Mouse (Mus musculus): ENCODE measurements around the gene Gm44805. TPM values are rescaled to one million over a fixed set of nuclear protein-coding genes. Genes with fewer than 3 reads are reported as not detected.
A peak's percentile ranks its signal among the peaks of the same experiment; 100 is the strongest.

The Gm44805 gene
- total RNA-seq, 2 experiments from 2014 or later, result not detected

GRCm38 (mm10) chr7:19635074-19635827 lies 46.0 kb downstream of the Gm44805 start:
- intact Hi-C loops (cut with DNase I), result no loop called here
- no peak for DNase-seq (ENCODE audit: low spot score in 2 of 2)

- intact Hi-C loops (cut with DNase I), result no loop called here
- no peak for DNase-seq (ENCODE audit: low spot score in 2 of 2)
These were observed 46.6 kb downstream of the Gm44805 start for GRCm38 (mm10) chr7:19634591-19634990.

- intact Hi-C loops (cut with DNase I), result no loop called here
- DNase-seq (ENCODE audit: low spot score in 2 of 2), result no peak
These were observed 47.4 kb downstream of the Gm44805 start for GRCm38 (mm10) chr7:19633855-19634254.

- DNase-seq (ENCODE audit: low spot score in 2 of 2), result no peak
These were observed 48.0 kb downstream of the Gm44805 start for GRCm38 (mm10) chr7:19633197-19633596.

GRCm38 (mm10) chr7:19632720-19633119 lies 48.5 kb downstream of the Gm44805 start:
- no peak for DNase-seq (ENCODE audit: low spot score in 2 of 2)
- intact Hi-C loops (cut with DNase I), result no loop called here

More at GRCm38 (mm10) chr7:19633197-19633596, 48.0 kb downstream of the Gm44805 start:
- intact Hi-C loops (cut with DNase I), result no loop called here

GRCm38 (mm10) chr7:19632275-19632674 lies 48.9 kb downstream of the Gm44805 start:
- DNase-seq (ENCODE audit: low spot score in 2 of 2), result no peak
- intact Hi-C loops (cut with DNase I), result no loop called here

GRCm38 (mm10) chr7:19629361-19629734 lies 51.9 kb downstream of the Gm44805 start, which contains the start of gene Relb:
TSS of gene Relb (minus strand) at chr7:19629438.
- intact Hi-C loops (cut with DNase I), result no loop called here
- peak; percentile 87 to 88 for DNase-seq (ENCODE audit: low spot score in 2 of 2)

GRCm38 (mm10) chr7:19628536-19629360 lies 52.5 kb downstream of the Gm44805 start:
- intact Hi-C loops (cut with DNase I), result no loop called here
- DNase-seq (ENCODE audit: low spot score in 2 of 2), result peak; percentile 78 to 86

- intact Hi-C loops (cut with DNase I), result no loop called here
- DNase-seq (ENCODE audit: low spot score in 2 of 2), result no peak
These were observed 53.1 kb downstream of the Gm44805 start for GRCm38 (mm10) chr7:19628192-19628535.

- no peak for DNase-seq (ENCODE audit: low spot score in 2 of 2)
- intact Hi-C loops (cut with DNase I), result no loop called here
These were observed 53.5 kb downstream of the Gm44805 start for GRCm38 (mm10) chr7:19627721-19628120.

- intact Hi-C loops (cut with DNase I), result no loop called here
- no peak for DNase-seq (ENCODE audit: low spot score in 2 of 2)
These were observed 57.8 kb downstream of the Gm44805 start for GRCm38 (mm10) chr7:19623433-19623832.

- intact Hi-C loops (cut with DNase I), result no loop called here
These were observed 59.0 kb downstream of the Gm44805 start for GRCm38 (mm10) chr7:19622241-19622640.

More at GRCm38 (mm10) chr7:19622241-19622640, 59.0 kb downstream of the Gm44805 start:
- no peak for DNase-seq (ENCODE audit: low spot score in 2 of 2)

Other genes starting within 250 kb of the Gm44805 start
- 10 to 100 TPM; 76.8 to 77.7 TPM for gene Mark4, start 222.6 kb downstream of the Gm44805 start, total RNA-seq (2021)
- gene Exoc3l2, start 218.1 kb downstream of the Gm44805 start, total RNA-seq (2021), result under 1 TPM; 0.23 to 0.52 TPM
- 1 to 10 TPM; 6.8 to 7.2 TPM for gene Bloc1s3, start 173.1 kb downstream of the Gm44805 start, total RNA-seq (2021)
- gene Trappc6a, start 173.0 kb downstream of the Gm44805 start, total RNA-seq (2021), result 10 to 100 TPM; 18.2 to 19.5 TPM
- gene Nkpd1, start 163.6 kb downstream of the Gm44805 start, total RNA-seq (2021), result under 1 TPM; 0.68 to 0.94 TPM
- gene Ppp1r37, start 118.3 kb downstream of the Gm44805 start, total RNA-seq (2021), result 100 to 1,000 TPM; 135 to 140 TPM
- gene Zfp296, start 104.1 kb downstream of the Gm44805 start, total RNA-seq (2021), result 1 to 10 TPM; 1.2 to 1.3 TPM
- gene Gemin7, start 103.8 kb downstream of the Gm44805 start, total RNA-seq (2021), result 10 to 100 TPM; 52.6 to 54.1 TPM
- 100 to 1,000 TPM in 1 of 2 experiments, 10 to 100 TPM in 1; 65.1 to 110 TPM for gene Clasrp, start 76.9 kb downstream of the Gm44805 start, total RNA-seq (2021)
- gene Relb, start 52.0 kb downstream of the Gm44805 start, total RNA-seq (2021), result 1 to 10 TPM; 4.6 to 6.7 TPM
- gene Clptm1, start 16.4 kb downstream of the Gm44805 start, total RNA-seq (2021), result 100 to 1,000 TPM; 147 to 157 TPM
- not detected for gene Apoc2, start 3.5 kb downstream of the Gm44805 start, total RNA-seq (2021)
- not detected for gene Apoc4, start 56 bp upstream of the Gm44805 start, total RNA-seq (2021)
- gene Apoc1, start 11.2 kb upstream of the Gm44805 start, total RNA-seq (2021), result 1 to 10 TPM; 1.5 to 2.9 TPM
- 1,000 to 10,000 TPM; 1,886 to 2,087 TPM for gene Apoe, start 17.8 kb upstream of the Gm44805 start, total RNA-seq (2021)
- 100 to 1,000 TPM; 113 to 125 TPM for gene Tomm40, start 34.0 kb upstream of the Gm44805 start, total RNA-seq (2021)
- gene Nectin2, start 69.1 kb upstream of the Gm44805 start, total RNA-seq (2021), result 1 to 10 TPM; 7.2 to 9.3 TPM
- gene Bcam, start 89.6 kb upstream of the Gm44805 start, total RNA-seq (2021), result 10 to 100 TPM; 12.2 to 13.1 TPM
- not detected for gene Cblc, start 115.4 kb upstream of the Gm44805 start, total RNA-seq (2021)
- gene Bcl3, start 141.3 kb upstream of the Gm44805 start, total RNA-seq (2021), result under 1 TPM; 0.27 to 0.32 TPM
- 1 to 10 TPM; 1.2 to 2.1 TPM for gene Gm19345, start 170.6 kb upstream of the Gm44805 start, total RNA-seq (2021)
- gene Ceacam16, start 179.9 kb upstream of the Gm44805 start, total RNA-seq (2021), result not detected
- not detected for gene Ceacam19, start 206.5 kb upstream of the Gm44805 start, total RNA-seq (2021)
- 10 to 100 TPM; 10.7 to 12.0 TPM for gene Pvr, start 239.7 kb upstream of the Gm44805 start, total RNA-seq (2021)

All from left cerebral cortex, postnatal 36 days (tissue).